Mouse (Mus musculus) retina, embryonic 14.5 days (tissue): Measurements from ENCODE around the gene Gm13271.
"Not testable (repeated sequence)": the region's sequence is repeated elsewhere in the genome, so short reads cannot be mapped to it uniquely, and the experiment has no call there.

Source experiments
- DNase-seq: peaks from one replicate; pipeline ENCODE4 v3.0.0-alpha.2; 2015; ENCODE audit warnings: low spot score

Gene Gm13271

DNA sequence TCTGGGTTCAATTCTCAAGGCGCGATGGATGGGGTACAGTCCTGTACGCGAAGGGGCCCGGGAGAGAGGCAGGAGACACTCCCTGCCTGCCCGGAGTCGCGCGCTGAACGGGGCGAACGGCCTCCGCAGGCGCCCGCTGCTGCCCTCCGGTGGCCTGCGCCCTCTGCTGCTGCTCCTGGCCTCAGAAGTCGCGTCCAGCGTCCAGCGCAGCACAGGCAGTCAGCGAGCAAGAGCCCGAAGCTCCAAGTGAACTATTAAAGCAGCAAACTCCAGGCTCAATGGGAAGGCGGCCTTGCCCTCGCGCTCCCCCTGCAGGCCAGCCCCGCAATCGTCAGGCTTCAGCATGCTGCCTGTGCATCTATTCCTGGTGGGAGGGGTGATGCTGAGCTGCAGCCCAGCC is 5.8 kb downstream of the Gm13271 start:
- not testable (repeated sequence) for DNase-seq

- DNase-seq: not testable (repeated sequence)
Observed at GRCm38 (mm10) chr4:88761776-88762175, 7.1 kb downstream of the Gm13271 start.

- not testable (repeated sequence) for DNase-seq
Observed at GRCm38 (mm10) chr4:88762341-88762740, 7.7 kb downstream of the Gm13271 start.

GRCm38 (mm10) chr4:88763384-88764018 is 8.8 kb downstream of the Gm13271 start:
- peak; percentile 29 for DNase-seq

- DNase-seq: not testable (repeated sequence)
Observed at GRCm38 (mm10) chr4:88773534-88773933, 18.9 kb downstream of the Gm13271 start, which contains the start of gene Gm13290. Gene Gm13290, plus strand, starts transcription at chr4:88773834.

GRCm38 (mm10) chr4:88776622-88777021 is 22.0 kb downstream of the Gm13271 start, which contains the start of gene Gm13289:
Gene Gm13289, plus strand, starts transcription at chr4:88776922.
- not testable (repeated sequence) for DNase-seq

DNA sequence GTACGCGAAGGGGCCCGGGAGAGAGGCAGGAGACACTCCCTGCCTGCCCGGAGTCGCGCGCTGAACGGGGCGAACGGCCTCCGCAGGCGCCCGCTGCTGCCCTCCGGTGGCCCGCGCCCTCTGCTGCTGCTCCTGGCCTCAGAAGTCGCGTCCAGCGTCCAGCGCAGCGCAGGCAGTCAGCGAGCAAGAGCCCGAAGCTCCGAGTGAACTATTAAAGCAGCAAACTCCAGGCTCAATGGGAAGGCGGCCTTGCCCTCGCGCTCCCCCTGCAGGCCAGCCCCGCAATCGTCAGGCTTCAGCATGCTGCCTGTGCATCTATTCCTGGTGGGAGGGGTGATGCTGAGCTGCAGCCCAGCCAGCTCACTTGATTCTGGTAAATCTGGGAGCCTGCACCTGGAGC is 24.9 kb downstream of the Gm13271 start, which contains the start of gene Gm13272:
TSS of gene Gm13272 (plus strand) at position 301 of the 400 bp plus-strand sequence.
- DNase-seq: not testable (repeated sequence)

DNA sequence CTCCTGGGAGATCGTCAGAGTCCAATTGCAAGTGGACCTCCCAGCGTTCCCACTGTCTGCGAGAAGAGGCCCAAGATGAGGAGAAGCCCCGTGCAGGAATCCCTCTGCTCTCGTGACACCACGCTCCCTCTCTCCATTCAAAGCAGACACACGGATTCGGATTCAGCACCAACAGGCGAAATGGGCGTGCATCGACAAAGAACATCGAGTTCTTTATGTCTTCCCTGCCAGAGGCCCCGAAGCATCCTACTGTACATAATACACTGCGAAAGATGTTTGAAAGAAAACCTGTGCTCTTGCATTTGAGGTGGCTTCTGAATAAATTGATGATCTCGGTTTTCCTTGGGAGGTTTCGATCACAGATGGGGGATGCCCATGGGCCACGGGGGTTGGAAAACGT is 25.7 kb downstream of the Gm13271 start:
- not testable (repeated sequence) for DNase-seq

DNA sequence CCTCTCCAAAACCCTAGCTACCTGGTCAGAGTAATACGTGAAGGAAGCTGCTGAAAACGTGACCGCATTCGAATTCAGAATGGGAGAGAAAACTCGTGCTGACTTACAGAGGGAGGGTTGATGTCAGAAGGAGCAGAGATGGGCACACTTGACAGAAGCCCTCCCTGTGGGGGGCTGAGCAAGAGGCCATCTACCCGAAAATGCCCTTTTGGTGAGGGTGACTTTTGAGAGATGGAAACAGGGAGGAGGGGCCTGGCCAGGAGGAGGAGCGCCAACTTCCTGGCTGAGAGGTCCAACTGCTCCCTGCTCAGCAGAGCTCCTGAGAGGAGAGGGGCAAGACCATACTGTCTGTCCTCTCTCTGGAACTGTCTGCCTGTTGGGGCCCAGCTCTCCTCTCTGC is 27.2 kb downstream of the Gm13271 start, which contains the start of gene Ifnz:
TSS of gene Ifnz (plus strand) at position 301 of the 400 bp plus-strand sequence.
- not testable (repeated sequence) for DNase-seq

DNA sequence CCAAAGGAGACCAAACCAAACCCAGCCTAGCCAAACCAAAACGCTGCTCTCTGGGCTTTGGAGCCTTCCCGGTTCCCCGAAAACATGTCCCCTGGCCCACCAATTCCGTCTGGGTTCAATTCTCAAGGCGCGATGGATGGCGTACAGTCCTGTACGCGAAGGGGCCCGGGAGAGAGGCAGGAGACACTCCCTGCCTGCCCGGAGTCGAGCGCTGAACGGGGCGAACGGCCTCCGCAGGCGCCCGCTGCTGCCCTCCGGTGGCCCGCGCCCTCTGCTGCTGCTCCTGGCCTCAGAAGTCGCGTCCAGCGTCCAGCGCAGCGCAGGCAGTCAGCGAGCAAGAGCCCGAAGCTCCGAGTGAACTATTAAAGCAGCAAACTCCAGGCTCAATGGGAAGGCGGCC is 27.7 kb downstream of the Gm13271 start:
- not testable (repeated sequence) for DNase-seq

GRCm38 (mm10) chr4:88785409-88785808 is 30.7 kb downstream of the Gm13271 start, which contains the start of gene Gm13276:
Gene Gm13276, plus strand, starts transcription at chr4:88785709.
- not testable (repeated sequence) for DNase-seq

- DNase-seq: not testable (repeated sequence)
Observed at GRCm38 (mm10) chr4:88788402-88788801, 33.7 kb downstream of the Gm13271 start, which contains the start of gene Gm13277. Gene Gm13277, plus strand, starts transcription at chr4:88788632.

DNA sequence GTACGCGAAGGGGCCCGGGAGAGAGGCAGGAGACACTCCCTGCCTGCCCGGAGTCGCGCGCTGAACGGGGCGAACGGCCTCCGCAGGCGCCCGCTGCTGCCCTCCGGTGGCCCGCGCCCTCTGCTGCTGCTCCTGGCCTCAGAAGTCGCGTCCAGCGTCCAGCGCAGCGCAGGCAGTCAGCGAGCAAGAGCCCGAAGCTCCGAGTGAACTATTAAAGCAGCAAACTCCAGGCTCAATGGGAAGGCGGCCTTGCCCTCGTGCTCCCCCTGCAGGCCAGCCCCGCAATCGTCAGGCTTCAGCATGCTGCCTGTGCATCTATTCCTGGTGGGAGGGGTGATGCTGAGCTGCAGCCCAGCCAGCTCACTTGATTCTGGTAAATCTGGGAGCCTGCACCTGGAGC is 36.6 kb downstream of the Gm13271 start, which contains the start of gene Gm13278:
TSS of gene Gm13278 (plus strand) at position 301 of the 400 bp plus-strand sequence.
- not testable (repeated sequence) for DNase-seq

DNA sequence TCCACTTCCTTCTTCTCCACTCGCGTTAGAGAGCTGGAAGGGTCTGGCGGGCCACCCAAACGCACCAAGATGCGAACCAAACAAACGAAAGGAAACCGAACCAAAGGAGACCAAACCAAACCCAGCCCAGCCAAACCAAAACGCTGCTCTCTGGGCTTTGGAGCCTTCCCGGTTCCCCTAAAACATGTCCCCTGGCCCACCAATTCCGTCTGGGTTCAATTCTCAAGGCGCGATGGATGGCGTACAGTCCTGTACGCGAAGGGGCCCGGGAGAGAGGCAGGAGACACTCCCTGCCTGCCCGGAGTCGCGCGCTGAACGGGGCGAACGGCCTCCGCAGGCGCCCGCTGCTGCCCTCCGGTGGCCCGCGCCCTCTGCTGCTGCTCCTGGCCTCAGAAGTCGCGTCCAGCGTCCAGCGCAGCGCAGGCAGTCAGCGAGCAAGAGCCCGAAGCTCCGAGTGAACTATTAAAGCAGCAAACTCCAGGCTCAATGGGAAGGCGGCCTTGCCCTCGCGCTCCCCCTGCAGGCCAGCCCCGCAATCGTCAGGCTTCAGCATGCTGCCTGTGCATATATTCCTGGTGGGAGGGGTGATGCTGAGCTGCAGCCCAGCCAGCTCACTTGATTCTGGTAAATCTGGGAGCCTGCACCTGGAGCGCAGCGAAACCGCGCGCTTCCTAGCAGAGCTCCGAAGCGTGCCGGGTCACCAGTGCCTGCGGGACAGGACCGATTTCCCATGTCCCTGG is 39.4 kb downstream of the Gm13271 start, which contains the start of gene Gm13275:
TSS of gene Gm13275 (plus strand) at position 552 of the 740 bp plus-strand sequence.
- not testable (repeated sequence) for DNase-seq

DNA sequence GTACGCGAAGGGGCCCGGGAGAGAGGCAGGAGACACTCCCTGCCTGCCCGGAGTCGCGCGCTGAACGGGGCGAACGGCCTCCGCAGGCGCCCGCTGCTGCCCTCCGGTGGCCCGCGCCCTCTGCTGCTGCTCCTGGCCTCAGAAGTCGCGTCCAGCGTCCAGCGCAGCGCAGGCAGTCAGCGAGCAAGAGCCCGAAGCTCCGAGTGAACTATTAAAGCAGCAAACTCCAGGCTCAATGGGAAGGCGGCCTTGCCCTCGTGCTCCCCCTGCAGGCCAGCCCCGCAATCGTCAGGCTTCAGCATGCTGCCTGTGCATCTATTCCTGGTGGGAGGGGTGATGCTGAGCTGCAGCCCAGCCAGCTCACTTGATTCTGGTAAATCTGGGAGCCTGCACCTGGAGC is 42.4 kb downstream of the Gm13271 start, which contains the start of gene Gm13279:
TSS of gene Gm13279 (plus strand) at position 301 of the 400 bp plus-strand sequence.
- DNase-seq: not testable (repeated sequence)

DNA sequence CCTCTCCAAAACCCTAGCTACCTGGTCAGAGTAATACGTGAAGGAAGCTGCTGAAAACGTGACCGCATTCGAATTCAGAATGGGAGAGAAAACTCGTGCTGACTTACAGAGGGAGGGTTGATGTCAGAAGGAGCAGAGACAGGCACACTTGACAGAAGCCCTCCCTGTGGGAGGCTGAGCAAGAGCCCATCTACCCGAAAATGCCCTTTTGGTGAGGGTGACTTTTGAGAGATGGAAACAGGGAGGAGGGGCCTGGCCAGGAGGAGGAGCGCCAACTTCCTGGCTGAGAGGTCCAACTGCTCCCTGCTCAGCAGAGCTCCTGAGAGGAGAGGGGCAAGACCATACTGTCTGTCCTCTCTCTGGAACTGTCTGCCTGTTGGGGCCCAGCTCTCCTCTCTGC is 44.7 kb downstream of the Gm13271 start, which contains the start of gene Gm13285:
TSS of gene Gm13285 (plus strand) at position 301 of the 400 bp plus-strand sequence.
- DNase-seq: not testable (repeated sequence)

DNA sequence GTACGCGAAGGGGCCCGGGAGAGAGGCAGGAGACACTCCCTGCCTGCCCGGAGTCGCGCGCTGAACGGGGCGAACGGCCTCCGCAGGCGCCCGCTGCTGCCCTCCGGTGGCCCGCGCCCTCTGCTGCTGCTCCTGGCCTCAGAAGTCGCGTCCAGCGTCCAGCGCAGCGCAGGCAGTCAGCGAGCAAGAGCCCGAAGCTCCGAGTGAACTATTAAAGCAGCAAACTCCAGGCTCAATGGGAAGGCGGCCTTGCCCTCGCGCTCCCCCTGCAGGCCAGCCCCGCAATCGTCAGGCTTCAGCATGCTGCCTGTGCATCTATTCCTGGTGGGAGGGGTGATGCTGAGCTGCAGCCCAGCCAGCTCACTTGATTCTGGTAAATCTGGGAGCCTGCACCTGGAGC is 48.3 kb downstream of the Gm13271 start, which contains the start of gene Gm13287:
TSS of gene Gm13287 (plus strand) at position 301 of the 400 bp plus-strand sequence.
- DNase-seq: not testable (repeated sequence)
